Mouse (Mus musculus) mesoderm, embryonic 11.5 days (tissue): Measurements from ENCODE around the gene Mark4.

ENCODE experiments used
- DNase-seq: peaks from one replicate; pipeline ENCODE4 v3.0.0-alpha.2; 2012; ENCODE audit warnings: low read depth, low spot score

Mark4 gene

DNA sequence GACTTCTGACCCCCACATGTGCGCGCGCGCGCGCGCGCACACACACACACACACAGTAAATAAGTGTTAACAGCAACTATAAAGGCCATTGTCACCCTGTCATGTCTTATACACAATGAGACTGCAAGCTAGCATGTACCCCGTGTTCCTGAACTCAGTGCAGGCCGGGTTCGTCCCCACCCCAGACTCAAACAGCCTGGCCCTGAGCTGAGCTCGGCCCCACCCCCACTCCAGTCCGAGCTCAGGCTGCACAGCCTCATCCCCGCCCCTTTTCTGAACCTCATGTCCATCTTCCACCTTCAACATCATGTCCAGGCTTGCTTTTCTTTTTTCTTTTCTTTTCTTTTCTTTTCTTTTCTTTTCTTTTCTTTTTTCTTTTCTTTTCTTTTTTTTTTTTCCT lies 11.7 kb upstream of the Mark4 start:
- DNase-seq, result no peak

DNA sequence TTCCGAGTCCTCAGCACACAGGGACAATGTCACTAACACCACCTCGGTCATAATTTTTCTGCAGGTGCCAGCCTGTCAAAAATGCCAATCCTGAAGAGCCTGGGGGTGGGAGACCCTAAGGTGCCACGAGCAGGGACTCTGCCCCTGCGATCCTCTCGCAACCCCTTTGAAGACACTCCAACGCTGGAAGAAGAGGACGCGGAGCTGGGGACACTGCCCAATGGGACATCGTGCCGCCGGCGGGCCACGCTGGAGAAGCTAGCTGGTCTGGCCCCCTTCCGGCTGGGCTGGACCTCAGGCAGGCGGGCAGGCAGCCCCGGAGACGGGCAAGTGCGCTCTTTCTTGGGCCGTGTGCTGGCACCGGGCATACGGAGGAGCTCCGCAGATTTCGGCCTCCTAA lies 10.8 kb upstream of the Mark4 start:
- DNase-seq, result no peak

DNA sequence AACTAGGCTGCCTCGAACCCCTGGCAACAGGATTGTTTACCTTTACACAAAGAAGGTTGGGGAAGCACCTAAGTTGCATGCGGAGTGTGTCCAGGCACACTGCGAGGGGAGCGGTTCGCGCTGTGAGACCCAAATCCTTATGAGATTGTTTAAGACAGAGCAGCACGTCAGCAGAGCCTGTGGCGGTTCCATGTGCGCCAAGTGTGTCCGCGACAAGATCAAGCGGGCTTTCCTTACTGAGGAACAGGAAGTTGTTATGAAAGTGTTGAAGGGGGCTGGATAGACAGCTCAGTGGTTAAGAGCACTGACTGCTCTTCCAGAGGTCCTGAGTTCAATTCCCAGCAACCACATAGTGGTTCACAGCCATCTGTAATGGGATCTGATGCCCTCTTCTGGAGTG lies 9.7 kb upstream of the Mark4 start:
- DNase-seq, result no peak

DNA sequence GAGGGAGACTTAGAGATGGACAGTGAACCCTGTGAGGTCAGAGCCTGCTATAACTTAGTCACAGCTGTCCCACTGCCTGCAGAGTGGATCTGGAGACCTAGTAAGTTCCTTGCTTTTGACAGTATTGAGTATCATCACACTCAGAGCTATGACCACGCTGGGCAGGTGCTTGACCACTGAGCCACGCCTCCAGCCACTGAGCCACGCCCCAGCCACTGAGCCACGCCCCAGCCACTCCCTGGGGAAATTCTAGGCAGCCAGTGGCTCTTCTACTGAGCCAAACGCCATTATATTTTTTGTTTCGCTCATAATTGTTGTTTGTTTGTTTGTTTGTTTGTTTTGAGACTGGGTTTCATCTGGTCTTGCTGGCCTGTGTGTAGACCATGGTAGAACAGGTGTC lies 9.0 kb upstream of the Mark4 start:
- DNase-seq, result no peak

DNA sequence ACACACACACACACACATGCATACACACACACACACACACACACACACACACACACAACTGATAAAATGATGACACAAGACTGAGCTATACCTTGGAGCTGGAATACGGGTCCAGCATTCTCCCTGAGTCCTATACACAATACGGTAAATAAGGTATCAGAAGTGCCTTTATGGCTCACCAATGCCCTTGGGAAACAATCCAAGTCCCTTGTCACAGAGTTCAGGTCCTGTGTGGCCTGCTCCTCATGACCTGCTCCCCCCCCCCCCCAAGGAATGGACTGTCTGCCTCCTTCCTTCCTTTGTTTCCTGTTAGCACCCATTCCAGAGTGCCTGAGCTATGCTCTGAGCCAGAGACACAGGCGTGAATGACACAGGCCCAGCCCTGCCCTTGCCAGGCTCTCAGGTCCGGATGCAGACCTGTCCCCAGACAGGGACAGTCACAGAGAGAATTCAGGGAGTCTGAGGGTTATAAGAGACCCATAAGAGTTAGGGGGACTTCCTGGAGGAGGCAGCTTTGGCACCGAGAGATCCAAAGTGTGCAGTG lies 8.1 kb upstream of the Mark4 start:
- no peak for DNase-seq

DNA sequence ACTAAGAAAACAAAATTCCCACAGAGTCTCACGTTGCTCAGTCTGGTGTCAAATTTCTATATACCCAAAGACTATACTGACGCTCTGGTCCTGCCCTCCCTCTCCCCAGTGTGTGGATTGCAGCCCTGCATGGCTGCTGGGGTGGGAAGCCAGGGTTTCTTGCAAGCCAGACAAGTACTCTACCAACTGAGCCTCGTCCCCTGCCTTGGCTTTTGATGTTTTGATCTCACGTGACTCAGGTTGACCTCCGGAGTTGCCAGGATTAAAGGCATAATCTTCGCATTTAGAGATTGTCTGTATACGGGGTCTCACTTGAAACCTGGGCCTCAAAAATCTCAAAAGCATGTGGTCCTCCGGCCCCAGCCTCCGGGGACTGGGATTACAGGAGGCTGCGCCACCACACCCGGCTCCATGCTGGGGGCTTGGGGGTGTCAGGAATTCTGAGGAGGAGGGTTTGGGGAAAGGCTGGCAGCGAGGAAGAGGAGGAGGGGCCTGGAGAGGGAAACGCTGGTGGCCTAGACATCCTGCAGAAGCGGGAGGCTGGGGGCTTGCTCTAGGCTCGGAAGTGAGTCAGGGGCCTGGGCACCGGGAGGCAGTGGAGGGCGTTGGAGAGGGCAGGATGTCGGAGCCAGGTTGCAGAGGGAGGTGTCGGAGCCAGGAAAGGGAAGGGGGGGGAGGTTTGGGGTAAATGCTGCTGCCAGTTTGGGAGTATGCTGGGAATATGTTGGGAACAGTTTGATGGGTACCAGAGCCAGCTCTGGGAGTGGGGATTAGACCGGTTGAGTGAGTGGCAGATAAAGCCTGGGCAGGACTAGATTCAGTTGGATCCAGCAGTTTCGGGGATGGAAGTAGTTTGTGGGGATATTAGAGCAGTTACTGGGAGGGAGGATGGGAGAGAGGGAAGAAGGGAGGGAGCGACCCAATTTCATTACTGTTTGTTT lies 6.0 kb upstream of the Mark4 start:
- peak; percentile 61 for DNase-seq

DNA sequence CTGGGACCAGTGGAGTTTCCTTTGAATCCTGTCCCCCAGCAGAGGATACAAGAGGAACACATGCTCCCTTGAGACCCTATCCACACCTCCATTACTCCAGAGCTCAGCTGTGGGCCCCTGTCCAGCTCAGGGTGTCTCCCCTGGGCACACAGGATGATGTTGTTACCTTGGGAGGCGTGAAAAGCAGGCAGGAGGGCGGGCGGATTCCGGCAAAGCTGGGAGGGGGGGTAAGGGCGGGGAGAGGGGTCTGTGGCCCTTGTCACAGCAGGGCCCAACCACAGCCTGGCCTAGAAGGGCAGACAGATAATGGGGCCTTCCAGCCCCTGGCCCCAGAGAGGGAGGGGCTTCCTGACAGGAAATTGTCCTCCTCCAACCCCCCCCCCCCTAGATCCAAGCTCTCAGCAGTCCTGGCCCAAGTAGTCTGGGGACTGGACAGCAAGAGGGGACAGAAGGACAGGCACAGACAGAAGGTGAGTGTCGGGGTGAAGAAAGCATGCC lies 4.3 kb upstream of the Mark4 start, which contains the start of gene Exoc3l2:
Gene Exoc3l2 (plus strand): TSS at position 448 of the 498 bp plus-strand sequence.
- DNase-seq, result no peak

DNA sequence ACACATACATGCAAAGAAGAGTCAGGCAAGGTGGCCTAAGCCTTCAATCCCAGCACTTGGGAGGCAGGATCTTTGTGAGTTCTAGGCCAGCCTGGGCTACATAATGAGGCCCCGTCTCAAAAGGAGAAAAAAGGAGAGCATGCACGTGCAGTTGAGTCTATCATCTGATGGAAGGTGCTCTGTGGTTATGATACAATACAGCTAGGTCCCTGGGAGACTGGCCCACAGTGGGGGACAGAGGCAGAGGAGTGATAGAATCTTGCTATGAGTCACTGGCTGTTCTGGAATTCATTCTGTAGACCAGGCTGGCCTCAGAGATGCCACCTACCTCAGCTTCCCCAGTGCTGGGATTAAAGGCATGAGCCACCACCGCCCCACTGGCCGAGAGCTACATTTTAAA lies 3.8 kb upstream of the Mark4 start:
- no peak for DNase-seq

DNA sequence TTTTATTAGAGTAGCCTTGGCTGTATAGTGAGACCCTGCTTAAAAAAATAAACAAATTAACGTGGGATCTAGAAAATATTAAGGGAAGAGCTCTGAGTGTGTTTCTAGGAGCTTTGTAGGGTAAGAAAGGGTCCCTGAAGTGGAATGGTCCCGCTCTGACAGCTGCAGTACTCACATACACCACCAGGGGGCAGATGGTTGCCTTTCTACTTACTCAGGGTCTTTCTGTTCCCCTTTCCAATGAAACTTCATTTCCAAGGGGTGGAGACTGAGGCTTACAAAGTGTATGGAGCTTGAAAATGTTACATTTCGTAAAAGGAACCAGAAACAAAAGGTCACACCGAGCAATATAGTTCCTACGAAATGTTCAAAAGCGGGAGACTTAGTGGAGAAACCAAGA lies 2.9 kb upstream of the Mark4 start:
- peak; percentile 87 for DNase-seq

DNA sequence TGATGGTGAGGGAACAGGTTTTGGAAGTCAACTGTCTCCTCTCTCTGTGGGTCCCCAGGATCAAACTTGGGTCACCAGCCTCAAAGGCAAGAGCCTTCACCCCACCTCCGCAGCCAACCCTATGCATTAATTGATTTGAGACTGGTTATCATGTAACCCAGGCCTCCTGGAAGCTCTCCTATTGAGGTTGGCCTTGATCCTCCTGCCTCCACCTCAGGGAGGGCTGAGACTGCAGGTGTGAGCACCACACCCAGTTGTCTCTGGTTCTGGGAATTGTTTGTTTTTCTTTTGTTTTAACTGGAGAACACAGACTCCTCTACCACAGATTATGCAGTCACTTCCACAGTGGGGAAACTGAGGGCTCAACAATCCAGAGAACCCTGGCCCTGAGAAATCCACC lies 1.9 kb upstream of the Mark4 start:
- DNase-seq, result no peak

DNA sequence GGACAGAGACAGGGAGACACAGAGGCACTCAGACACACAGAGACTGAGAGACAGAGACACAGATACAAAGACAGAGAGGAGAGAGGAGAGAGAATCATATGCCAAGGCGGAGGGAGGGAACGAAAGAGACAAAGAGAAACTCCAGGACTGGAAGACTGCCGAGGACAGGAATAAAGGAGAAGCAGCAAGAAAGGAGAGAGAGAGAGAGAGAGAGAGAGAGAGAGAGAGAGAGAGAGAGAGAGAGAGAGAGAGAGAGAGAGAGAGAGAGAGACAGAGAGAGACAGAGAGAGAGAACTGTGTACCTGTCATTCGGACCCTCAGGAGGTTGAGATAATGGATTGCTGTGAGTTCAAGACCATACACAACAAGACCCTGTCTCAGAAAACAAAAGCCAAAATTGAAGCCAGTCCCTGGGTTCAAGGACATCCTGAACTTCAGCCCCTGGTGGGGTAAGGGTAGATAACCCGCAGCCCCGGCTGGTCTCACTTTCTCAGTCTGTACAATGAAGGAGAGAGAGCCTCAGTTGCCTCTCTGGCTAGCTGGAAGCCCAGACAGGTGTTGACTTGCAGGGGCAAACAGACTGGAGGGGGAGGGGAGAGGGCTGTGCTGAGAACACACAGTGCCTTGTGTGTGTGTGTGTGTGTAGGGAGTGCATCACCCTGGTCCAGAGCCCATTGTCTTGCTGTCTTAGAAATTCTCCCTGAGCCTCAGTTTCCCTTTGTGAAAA lies 686 bp upstream of the Mark4 start:
- DNase-seq, result no peak

DNA sequence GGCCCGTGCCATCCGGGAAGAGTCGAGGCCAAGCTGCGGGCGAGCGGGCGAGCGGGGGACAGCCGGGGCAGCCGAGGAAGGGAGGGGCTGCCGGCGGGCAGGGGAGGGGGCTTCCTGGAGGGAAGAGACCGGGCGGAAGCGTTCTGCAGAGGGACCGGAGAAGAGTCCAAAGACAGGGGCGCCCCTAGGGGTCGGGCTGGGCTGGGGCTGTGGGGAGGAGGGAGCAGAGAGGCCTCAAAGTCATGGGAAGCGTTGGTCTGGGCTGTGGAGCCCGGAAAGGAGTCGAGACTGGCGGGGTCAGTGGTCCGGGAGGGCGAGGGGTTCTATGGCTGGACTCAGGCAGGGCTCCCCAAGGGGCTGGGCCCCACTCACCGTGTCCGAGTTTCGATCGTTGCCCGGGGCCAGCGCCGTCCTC lies 542 bp downstream of the Mark4 start:
- peak; percentile 82 for DNase-seq

DNA sequence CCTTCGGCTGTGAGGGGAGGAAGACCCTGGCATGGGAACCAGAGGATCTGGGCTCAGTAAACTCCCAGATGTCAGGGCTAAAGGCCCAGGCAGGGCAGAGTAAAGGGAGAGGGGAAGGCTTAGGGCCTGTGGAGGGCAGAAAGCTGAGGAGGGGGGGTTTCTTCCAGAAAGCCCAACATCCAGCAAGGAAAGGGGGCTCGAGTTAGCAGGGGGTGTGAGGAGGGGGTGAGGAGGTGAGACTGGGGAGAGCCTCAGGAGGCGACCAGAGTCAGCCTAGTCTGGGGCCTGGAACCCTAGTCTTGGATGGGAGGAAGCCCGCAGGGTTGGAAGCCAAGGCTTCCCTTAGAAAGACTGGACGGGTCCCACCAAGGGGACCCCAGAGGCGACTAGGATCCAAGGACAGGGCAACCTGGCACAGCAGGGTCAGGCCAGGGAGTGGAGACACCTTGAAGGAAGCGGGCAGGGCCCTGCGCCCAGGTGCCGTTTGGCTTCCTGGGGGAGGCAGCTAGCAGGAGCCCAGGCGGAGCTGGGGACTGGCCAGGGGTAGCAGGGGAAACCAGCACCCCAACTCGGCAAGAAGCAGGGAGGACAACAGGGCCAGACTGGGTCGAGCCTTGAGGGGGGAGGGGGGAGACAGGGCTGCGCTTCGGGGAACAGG lies 1.1 kb downstream of the Mark4 start:
- DNase-seq, result no peak

DNA sequence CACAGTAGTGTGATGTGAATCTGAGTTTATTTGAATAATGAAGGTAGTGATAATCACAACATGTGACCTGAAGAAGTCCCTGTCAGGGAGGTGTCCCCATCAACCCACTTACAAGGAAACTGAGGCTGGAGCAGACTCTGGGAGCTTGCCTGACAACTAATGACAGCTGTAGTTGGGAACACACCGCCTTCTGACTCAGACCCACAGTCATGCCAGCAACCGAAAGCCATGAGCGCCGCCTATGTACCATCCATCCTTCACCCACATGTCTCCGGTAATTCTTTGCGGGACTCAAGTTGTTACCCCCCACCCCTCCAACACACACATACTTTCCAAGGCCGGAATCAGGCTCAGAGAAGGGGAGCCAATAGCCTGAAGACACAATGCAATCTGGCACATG lies 2.0 kb downstream of the Mark4 start:
- DNase-seq, result no peak

DNA sequence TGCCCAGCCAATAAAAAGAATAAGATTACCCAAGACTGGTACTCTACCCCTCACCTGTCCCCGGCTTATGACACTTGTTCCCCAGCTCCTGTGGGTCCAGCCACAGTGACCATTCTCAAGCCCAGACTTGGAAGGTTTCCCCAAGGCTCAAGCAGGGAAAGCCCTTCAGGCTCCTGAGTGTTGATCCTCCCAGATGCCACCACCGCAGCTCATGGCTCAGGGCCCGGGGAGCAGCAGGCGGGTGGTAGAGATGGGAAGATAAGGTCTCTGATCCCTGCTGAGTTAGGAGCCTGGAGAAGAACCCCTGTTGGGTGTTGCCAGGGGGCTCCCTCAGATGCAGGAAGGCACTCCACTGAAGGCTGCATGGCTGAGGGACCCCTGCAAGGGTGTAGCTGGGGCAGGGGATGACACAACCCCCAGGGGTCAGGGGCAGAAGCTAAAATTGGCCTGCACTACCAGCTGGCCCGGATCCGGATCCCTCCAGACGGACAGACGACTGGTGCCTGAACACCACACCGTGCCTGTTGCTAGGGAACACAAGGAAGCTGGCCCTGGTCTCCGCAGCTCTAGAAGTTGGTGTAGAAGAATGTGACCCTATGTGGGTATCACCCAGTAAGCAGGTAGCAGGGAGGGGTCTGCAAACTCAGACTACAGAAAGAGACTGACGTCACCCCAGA lies 2.7 kb downstream of the Mark4 start:
- DNase-seq, result no peak

DNA sequence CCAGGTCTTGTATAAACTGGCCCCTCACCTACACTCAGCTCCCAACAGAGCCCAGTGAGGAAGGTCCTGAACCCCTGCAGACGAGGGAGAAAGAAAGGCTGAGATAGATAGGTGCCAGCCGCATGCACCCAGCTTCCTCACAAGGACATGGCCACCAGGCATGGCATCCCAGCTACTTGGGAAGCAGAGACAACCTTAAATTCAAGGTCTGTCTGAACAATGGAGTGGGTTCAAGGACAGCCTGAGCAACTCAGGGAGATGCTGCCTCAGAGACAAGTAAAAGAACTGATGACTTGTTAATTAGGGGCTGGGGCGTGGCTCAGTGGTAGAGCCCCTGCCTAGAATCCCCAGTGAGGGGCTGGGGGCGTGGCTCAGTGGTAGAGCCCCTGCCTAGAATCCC lies 3.4 kb downstream of the Mark4 start:
- DNase-seq, result no peak

DNA sequence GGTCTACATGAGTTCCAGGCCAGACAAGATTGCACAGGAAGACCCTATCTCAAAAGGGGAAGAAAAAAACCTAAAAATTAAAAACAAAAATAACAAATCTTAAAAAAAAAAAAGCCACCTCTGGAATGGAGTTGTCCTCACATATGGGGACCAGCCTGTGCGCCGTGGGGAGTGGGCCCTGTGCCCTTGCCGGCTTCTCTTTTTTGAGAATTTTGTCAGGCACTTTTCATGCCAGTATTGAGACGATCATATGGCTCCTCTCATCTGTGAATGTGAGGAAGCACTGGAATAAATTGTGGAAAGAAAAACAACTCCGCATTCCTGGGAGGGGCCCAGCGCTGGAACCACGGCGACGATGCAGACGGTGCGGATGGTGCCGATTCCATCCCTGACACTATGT lies 9.5 kb downstream of the Mark4 start:
- DNase-seq, result no peak

DNA sequence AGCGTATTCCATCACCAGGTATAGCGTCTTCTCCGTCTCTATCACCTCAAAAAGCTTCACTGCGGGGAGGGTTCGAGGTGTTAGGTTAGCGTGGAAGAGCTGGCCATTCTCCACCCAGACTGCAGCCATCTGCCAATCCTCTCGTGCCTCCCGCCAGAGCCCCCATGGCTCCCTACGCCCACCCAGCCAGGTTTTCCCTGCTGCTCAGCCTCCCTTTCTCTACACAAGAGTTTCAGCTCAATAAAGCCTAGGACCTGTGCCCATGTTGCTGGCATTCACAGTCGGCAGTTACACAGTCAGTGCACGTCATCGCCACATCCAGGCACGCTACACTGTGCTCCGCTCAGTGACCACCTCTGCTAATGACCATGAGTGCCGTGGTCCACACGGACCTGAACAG lies 10.9 kb downstream of the Mark4 start:
- DNase-seq, result no peak

DNA sequence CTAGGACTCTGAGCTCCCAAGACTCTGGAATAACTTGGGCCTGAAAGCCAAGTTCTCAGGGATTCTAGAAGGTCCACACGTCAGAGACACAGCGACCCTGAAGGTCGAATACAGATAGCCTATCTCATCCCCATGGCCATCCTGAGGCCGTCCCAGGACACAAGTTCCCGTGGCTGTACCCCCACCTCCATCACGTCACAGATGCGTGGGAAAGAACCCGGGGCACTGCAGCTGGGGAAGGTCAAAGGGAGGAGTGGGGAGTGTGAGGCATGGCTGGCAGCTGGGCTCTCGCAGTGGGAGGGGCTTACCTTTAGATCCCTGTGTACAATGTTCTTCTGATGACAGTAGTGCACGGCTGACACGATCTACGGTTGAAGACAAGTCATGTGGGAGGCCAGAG lies 13.8 kb downstream of the Mark4 start:
- no peak for DNase-seq

DNA sequence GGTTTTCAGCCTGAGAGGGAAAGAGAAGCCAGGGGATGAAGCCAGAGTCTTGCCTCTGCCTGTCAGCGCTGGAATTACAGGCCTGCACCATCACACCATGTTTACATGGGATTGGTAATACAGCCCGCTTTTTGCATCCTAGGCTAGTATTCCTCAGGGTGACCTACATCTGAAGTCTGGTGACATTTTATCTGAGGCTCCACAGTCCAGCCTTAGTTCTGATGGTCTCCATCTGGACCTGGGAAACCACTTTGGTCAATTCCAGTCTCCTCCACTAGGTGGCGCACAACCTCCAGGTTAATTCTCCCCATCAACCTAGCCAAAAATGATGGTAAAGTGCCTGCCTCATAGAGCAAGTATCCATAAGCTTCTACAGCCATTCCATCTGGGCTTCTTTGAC lies 15.3 kb downstream of the Mark4 start:
- peak; percentile 81 for DNase-seq

DNA sequence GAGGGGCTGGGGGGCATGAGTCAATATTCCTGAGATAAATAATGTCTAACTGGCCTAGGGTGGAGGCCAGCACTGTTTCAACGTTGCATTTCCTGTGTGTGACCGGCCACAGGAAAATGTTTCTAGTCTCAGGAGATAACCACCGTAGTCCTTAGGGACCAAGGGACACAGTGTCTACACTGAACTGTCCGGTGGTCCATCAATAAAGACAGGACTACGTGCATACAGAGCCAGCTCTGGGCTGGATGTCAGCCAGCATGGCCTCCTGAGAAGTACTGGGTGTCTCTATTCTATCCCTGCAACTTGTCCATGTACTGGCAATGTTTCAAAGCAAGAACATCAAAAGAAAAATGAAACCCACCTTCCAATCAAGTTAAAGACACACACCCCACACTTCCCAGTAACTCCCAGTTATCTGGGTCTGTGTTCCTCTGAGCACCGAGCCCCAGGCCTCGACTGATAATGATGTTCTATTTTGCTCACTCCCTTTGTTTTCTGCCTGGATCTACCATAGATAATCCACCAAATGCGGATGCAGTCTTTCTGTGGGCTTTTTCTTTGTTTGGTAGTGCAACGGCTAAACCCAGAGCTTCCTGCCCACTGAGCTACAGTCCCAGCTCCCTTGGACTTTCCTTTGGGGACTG lies 17.1 kb downstream of the Mark4 start:
- DNase-seq, result no peak
